Mouse (Mus musculus): ENCODE results near the gene Brsk2. TPM values are rescaled to one million over a fixed set of nuclear protein-coding genes. Genes with fewer than 3 reads are reported as not detected.
"Not testable (repeated sequence)": the region's sequence is repeated elsewhere in the genome, so short reads cannot be mapped to it uniquely, and the experiment has no call there.

Brsk2 gene
- 22.7 and 26.5 TPM in 2 replicates for polyA plus RNA-seq (2015; fragmentation: Nextera tagmentation; extraction: Ambion mirVana)

DNA sequence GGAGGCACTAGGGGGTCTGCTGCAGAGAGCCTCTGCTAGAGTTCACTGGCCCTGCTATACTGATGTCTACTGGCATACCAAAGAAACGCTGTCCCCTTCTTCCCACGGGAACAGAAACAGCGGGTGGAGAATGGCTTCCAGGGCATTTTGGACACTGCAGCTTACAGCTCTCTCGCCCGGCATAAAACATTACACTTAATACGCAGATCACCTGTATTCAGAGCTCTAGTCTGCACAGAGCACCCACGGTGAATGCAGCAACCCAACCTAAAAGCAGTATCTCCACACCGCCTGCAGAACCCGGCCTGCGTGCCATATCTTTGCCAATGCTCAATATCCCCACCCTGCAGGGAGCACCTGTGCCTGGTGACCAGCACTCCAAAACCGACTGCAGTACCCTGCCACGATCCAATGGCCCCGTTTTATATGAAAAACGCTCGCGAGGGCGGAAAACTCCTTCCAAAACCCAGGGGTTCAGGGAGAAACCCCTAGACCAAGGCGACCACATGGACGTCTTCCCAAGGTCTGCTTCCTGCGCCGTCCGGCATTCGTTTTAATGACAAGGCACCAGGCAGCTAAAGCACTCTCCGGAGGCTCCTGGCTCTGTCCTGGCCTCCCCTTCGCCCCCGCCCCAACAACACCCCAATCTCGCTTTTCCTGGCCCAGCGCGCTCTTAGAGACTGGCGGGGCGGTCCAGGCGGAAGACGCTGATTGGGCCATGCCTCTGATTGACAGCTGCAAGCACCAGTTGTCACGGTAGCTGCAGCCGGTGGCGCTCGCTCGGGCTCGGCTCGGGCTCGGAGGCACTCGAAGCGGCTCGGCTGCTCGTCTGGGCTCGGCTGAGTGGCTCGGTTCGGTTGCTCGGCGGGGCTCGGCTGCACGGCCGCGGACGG is at the start of gene Brsk2:
Gene Brsk2, plus strand, starts transcription at position 846 of the 893 bp plus-strand sequence.
- 2% methylated on average over 52 of the region's 55 CpGs for WGBS
- Histone ChIP-seq H3K4me3 (replicated peaks; ENCODE audit: low read length) (peak within 1 kb of the TSS; percentile 79), H3K36me3 (ENCODE audit: control insufficient read depth, insufficient read depth) (no peaks in the 10 kb centered on the region), H3K27me3 (replicated peaks; ENCODE audit: control insufficient read depth, insufficient read depth, low read length) (no peaks in the 10 kb centered on the region), H3K4me2 (ENCODE audit: low read length) (peak within 1 kb of the TSS; percentile 79), H3K27ac (ENCODE audit: low read length) (peak within 1 kb of the TSS; percentile 96), H3K9me3 (ENCODE audit: control insufficient read depth, low read length) (no peaks in the 10 kb centered on the region), H3K4me1 (replicated peaks; ENCODE audit: control insufficient read depth, insufficient read depth, low read length) (peaks cover 45% of the 10 kb centered on the region), H3K9ac (replicated peaks; ENCODE audit: low read depth, low read length) (peak within 1 kb of the TSS; percentile 99)
- peak; percentile 95 for ATAC-seq

DNA sequence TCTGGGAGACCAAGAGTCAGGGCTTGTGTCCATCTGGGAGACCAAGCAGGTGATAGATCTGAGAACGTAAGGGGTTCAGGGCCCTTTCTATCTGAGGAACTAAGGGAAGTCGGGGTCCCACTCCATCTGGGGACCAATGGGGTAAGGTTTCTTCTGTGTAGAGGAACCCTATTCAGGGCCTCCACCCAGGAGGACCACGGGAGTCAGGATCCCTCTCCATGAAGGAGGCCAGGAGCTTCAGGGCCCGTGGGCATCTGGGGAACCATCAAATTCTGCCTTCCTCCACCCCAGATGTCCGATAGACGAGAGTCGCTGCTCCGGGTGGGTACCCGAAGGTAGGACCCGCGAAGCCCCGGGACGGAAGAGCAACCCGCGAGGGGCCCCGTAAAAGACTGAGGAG is 47.7 kb upstream of the Brsk2 start:
- H3K27me3 ChIP-seq (replicated peaks; ENCODE audit: control insufficient read depth, insufficient read depth, low read length): no peaks in the 10 kb centered on the region; the same call in 1 of the 2 replicates
- WGBS: 0% methylated on average over 16 of the region's 16 CpGs
- ATAC-seq: peak; percentile 34
- H3K4me1 ChIP-seq (replicated peaks; ENCODE audit: control insufficient read depth, insufficient read depth, low read length): peaks cover 31% of the 10 kb centered on the region
- H3K9ac ChIP-seq (replicated peaks; ENCODE audit: low read depth, low read length): peak overlapping the region; percentile 92
- no peaks in the 10 kb centered on the region for H3K36me3 ChIP-seq (ENCODE audit: control insufficient read depth, insufficient read depth)
- H3K9me3 ChIP-seq (ENCODE audit: control insufficient read depth, low read length): no peaks in the 10 kb centered on the region
- H3K27ac ChIP-seq (ENCODE audit: low read length): peak overlapping the region; percentile 67
- peak overlapping the region; percentile 93 for H3K4me2 ChIP-seq (ENCODE audit: low read length)
- H3K4me3 ChIP-seq (replicated peaks; ENCODE audit: low read length): peak overlapping the region; percentile 81

DNA sequence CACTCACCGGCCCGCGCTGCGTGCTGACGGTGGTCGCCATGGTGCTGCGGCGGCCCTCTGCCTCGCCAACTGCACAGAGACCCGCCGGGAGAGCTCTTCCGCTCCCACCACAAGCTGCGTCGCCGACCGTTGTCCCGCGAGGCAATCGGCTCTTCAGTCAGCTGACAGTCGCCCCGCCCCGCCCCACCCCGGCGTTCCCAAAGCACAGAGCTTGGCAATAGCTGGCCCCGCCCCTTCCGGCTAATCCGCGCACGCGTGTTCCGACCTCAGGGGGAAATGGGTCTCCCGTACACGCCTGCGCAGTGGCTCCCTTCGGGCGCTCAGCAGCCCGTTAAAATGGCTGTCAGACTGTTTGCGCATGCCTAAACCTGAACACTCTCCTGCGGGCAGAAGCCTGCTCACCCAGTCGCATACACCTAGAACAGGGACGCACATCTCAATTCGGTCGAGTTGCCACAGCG is 47.3 kb upstream of the Brsk2 start:
- Histone ChIP-seq H3K9me3 (ENCODE audit: control insufficient read depth, low read length) (no peaks in the 10 kb centered on the region), H3K9ac (replicated peaks; ENCODE audit: low read depth, low read length) (peak overlapping the region; percentile 92), H3K4me3 (replicated peaks; ENCODE audit: low read length) (peak overlapping the region; percentile 81), H3K27ac (ENCODE audit: low read length) (peak overlapping the region; percentile 67), H3K27me3 (replicated peaks; ENCODE audit: control insufficient read depth, insufficient read depth, low read length) (no peaks in the 10 kb centered on the region; the same call in 1 of the 2 replicates), H3K4me1 (replicated peaks; ENCODE audit: control insufficient read depth, insufficient read depth, low read length) (peaks cover 26% of the 10 kb centered on the region), H3K36me3 (ENCODE audit: control insufficient read depth, insufficient read depth) (no peaks in the 10 kb centered on the region), H3K4me2 (ENCODE audit: low read length) (peak overlapping the region; percentile 93)
- under 1% methylated on average over 41 of the region's 44 CpGs for WGBS
- peak; percentile 97 for ATAC-seq

DNA sequence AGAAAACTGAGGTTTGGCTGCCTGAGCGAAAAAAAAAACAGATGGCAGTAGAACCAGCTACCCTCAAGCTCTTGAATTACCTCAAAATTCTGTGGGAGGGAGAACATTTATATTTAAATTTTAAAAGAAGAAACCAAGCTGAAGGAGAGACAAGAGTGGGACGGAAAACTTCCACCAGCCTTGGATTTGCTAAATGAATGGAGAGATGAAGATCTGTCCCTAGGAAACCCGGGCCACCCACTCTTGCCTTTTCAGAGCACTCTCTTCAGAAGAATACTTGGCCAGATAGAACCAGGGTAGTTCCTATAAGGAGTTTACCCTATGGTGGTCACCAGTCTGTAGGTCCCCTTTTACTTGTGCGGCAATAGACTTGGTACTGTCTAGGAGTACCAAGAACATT is 46.8 kb upstream of the Brsk2 start:
- peak overlapping the region; percentile 41 for H3K9ac ChIP-seq (replicated peaks; ENCODE audit: low read depth, low read length)
- H3K4me2 ChIP-seq (ENCODE audit: low read length): peak overlapping the region; percentile 52
- H3K36me3 ChIP-seq (ENCODE audit: control insufficient read depth, insufficient read depth): no peaks in the 10 kb centered on the region
- no peaks in the 10 kb centered on the region; the same call in 1 of the 2 replicates for H3K27me3 ChIP-seq (replicated peaks; ENCODE audit: control insufficient read depth, insufficient read depth, low read length)
- H3K4me1 ChIP-seq (replicated peaks; ENCODE audit: control insufficient read depth, insufficient read depth, low read length): peaks cover 26% of the 10 kb centered on the region
- no peak for ATAC-seq
- no peaks in the 10 kb centered on the region for H3K9me3 ChIP-seq (ENCODE audit: control insufficient read depth, low read length)
- H3K4me3 ChIP-seq (replicated peaks; ENCODE audit: low read length): peak overlapping the region; percentile 81
- peak overlapping the region; percentile 48 for H3K27ac ChIP-seq (ENCODE audit: low read length)
- 68% methylated on average over 4 of the region's 4 CpGs for WGBS

DNA sequence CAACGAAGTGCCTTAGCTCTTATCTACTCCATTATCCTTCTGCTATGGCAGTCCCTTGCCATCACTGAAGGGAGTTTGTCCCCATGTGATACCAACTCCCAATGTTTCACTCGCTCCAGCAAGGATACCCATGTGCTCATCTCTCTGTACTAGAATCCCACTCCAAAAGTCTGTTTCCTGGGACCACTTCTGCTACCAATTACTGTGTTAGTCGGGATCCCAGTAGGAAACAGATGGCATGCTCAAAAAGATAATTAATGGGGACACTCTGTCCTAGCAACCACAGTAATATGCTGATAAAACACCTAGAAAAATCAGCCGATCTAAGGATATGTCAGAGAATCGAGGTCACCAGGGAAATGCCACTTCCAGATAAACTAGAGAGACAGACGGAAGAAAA is 41.0 kb upstream of the Brsk2 start:
- Histone ChIP-seq H3K9me3 (ENCODE audit: control insufficient read depth, low read length) (no peaks in the 10 kb centered on the region), H3K36me3 (ENCODE audit: control insufficient read depth, insufficient read depth) (no peaks in the 10 kb centered on the region), H3K4me2 (ENCODE audit: low read length) (no peak overlapping the region), H3K27me3 (replicated peaks; ENCODE audit: control insufficient read depth, insufficient read depth, low read length) (peaks cover 2% of the 10 kb centered on the region; the same call in 1 of the 2 replicates), H3K27ac (ENCODE audit: low read length) (no peak overlapping the region), H3K4me3 (replicated peaks; ENCODE audit: low read length) (no peak overlapping the region), H3K4me1 (replicated peaks; ENCODE audit: control insufficient read depth, insufficient read depth, low read length) (no peaks in the 10 kb centered on the region), H3K9ac (replicated peaks; ENCODE audit: low read depth, low read length) (no peak overlapping the region)
- 77% methylated on average over 6 of the region's 6 CpGs for WGBS
- ATAC-seq: no peak

DNA sequence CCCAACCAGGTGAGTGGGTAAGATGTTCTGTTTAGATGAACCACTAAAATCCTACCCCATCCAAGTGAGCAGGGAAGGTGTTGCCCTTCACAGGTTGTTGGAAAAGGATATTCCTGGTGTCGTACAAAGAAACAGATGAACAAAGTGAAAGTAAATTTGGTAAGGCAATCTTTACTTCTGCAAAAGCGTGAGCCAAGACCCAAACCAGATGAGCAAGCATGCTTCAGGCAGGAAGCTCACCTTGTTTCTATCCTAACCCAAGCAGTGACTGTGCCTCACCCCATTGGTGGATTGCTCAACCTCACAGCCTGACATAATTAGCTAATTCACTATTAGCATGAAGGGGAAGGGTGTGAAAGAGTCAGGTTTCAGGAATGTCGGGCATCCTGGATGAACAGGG is 38.2 kb upstream of the Brsk2 start:
- Histone ChIP-seq H3K4me3 (replicated peaks; ENCODE audit: low read length) (no peak overlapping the region), H3K4me1 (replicated peaks; ENCODE audit: control insufficient read depth, insufficient read depth, low read length) (no peaks in the 10 kb centered on the region), H3K4me2 (ENCODE audit: low read length) (no peak overlapping the region), H3K9ac (replicated peaks; ENCODE audit: low read depth, low read length) (no peak overlapping the region), H3K9me3 (ENCODE audit: control insufficient read depth, low read length) (no peaks in the 10 kb centered on the region), H3K27ac (ENCODE audit: low read length) (no peak overlapping the region), H3K27me3 (replicated peaks; ENCODE audit: control insufficient read depth, insufficient read depth, low read length) (0 out of 2 replicates have a peak, but pooled peaks cover 2% of the 10 kb centered on the region), H3K36me3 (ENCODE audit: control insufficient read depth, insufficient read depth) (no peaks in the 10 kb centered on the region)
- 72% methylated on average over 3 of the region's 3 CpGs for WGBS
- ATAC-seq: no peak

DNA sequence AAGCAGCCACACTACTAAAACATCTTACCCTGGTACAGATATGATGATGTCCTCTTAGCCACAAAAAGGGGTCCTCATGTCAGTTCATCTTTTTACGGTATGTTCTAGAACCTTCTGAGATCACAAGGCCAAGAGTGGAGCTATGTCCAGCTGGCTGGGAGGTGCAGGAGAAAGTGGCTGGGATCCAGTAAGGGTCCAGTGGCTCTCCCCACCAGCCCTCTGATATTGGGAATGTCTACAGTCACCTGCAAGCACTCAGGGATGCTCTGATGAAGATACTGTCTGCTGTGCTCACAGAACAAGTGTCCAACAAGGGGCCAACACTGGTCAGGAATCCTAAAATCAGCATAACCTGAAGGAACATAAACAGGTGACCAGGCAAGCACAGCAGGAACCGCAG is 31.1 kb upstream of the Brsk2 start, which contains the start of gene Tollip:
Gene Tollip, minus strand, starts transcription at position 101 of the 400 bp plus-strand sequence.
- Histone ChIP-seq H3K27ac (ENCODE audit: low read length) (no peak within 1 kb of the TSS), H3K9me3 (ENCODE audit: control insufficient read depth, low read length) (no peaks in the 10 kb centered on the region), H3K36me3 (ENCODE audit: control insufficient read depth, insufficient read depth) (no peaks in the 10 kb centered on the region), H3K4me3 (replicated peaks; ENCODE audit: low read length) (no peak within 1 kb of the TSS), H3K4me2 (ENCODE audit: low read length) (no peak within 1 kb of the TSS), H3K4me1 (replicated peaks; ENCODE audit: control insufficient read depth, insufficient read depth, low read length) (no peaks in the 10 kb centered on the region), H3K27me3 (replicated peaks; ENCODE audit: control insufficient read depth, insufficient read depth, low read length) (no peaks in the 10 kb centered on the region), H3K9ac (replicated peaks; ENCODE audit: low read depth, low read length) (no peak within 1 kb of the TSS)
- 92% methylated on average over 2 of the region's 2 CpGs for WGBS
- ATAC-seq: no peak

DNA sequence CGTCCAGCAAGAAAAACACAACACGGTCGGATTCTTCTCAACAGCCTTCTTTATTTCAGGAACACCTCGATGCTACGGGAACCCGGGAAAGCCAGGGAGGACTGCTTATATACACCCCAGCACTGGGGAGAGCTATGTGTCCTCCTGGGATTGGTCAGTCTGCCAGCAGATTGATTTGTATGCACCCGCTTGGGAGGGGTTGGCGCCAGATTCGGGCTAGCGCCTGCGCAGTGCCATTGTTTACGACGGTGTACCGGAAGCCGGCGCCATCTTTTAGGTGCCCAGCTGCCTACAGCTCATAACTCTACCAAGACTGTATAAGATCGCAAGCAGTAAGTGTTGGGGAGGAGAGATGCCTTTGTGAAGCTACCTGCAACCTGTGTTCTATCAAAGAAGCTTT is 25.4 kb upstream of the Brsk2 start:
- WGBS: 93% methylated on average over 17 of the region's 17 CpGs
- not testable (repeated sequence) for H3K9me3 ChIP-seq (ENCODE audit: control insufficient read depth, low read length); H3K36me3 ChIP-seq (ENCODE audit: control insufficient read depth, insufficient read depth); H3K4me3 ChIP-seq (replicated peaks; ENCODE audit: low read length); H3K4me2 ChIP-seq (ENCODE audit: low read length); H3K4me1 ChIP-seq (replicated peaks; ENCODE audit: control insufficient read depth, insufficient read depth, low read length); H3K27me3 ChIP-seq (replicated peaks; ENCODE audit: control insufficient read depth, insufficient read depth, low read length); ATAC-seq; H3K27ac ChIP-seq (ENCODE audit: low read length); H3K9ac ChIP-seq (replicated peaks; ENCODE audit: low read depth, low read length)

DNA sequence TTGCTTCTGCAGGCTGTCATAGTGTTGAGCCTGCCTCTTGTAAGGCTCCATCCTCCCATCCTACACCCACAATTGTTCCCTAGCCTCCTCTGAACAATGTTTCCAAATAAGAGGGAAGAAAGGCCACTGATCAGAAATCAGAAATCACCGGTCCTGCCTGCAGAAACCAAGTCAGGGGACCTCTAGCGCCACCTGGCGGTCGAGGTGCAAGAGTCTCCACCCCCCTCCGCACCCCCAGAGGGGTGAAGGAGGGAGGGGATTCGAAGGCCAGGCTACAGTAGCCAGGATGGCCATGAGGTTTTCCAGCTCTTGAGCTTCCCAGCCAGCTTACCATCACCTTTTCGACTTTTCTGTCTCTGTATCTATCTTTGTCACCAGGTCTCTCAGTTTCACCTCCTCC is 24.6 kb upstream of the Brsk2 start:
- Histone ChIP-seq H3K4me2 (ENCODE audit: low read length) (no peak overlapping the region), H3K9ac (replicated peaks; ENCODE audit: low read depth, low read length) (no peak overlapping the region), H3K4me3 (replicated peaks; ENCODE audit: low read length) (no peak overlapping the region), H3K27ac (ENCODE audit: low read length) (no peak overlapping the region), H3K9me3 (ENCODE audit: control insufficient read depth, low read length) (no peaks in the 10 kb centered on the region), H3K27me3 (replicated peaks; ENCODE audit: control insufficient read depth, insufficient read depth, low read length) (no peaks in the 10 kb centered on the region), H3K4me1 (replicated peaks; ENCODE audit: control insufficient read depth, insufficient read depth, low read length) (no peaks in the 10 kb centered on the region), H3K36me3 (ENCODE audit: control insufficient read depth, insufficient read depth) (no peaks in the 10 kb centered on the region)
- WGBS: 5% methylated on average over 7 of the region's 7 CpGs
- ATAC-seq: peak; percentile 54; the same call in 1 of the 2 replicates
